Mouse (Mus musculus): Measurements from ENCODE around the gene Pramef25.
"Not testable (repeated sequence)": the region's sequence is repeated elsewhere in the genome, so short reads cannot be mapped to it uniquely, and the experiment has no call there.

DNA sequence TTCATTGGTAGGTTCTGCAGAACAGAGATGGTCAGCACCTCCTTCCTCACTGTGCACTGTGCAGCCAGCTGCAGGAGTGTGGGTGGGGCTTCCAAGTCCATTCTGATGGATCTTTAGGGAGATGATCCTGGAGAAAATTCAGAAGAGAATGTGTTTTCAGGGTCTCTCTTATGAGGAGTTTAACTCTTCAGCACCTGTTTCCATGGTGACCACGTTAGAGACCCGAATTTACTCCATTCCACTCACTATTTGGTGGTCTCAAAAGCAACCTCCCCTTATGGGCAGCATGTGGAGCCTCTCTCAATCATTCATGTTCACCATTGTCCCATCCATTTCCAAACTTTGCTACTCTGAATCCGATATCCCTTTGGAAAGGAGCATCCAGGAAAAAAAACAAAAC is 43.5 kb upstream of the Pramef25 start, which contains the start of gene Pramef17:
- TF ChIP-seq USF1 (IDR thresholded peaks at IDR 0.05; ENCODE audit: low read depth); TCF12 (IDR thresholded peaks at IDR 0.05; ENCODE audit: insufficient read depth, poor library complexity, severe bottlenecking); CEBPB (IDR thresholded peaks at IDR 0.05; ENCODE audit: insufficient read depth, poor library complexity, severe bottlenecking); E2F4 (IDR thresholded peaks at IDR 0.05; ENCODE audit: insufficient read depth); POLR2AphosphoS2 (IDR thresholded peaks at IDR 0.05; ENCODE audit: insufficient read length, low read depth); MYOG (IDR thresholded peaks at IDR 0.05; ENCODE audit: control insufficient read depth in 1 of 3, insufficient read depth in 1 of 3, insufficient read length in 2 of 3, low read depth in 2 of 3); POLR2A (IDR thresholded peaks at IDR 0.05; ENCODE audit: insufficient read length, low read depth); MAX (IDR thresholded peaks at IDR 0.05; ENCODE audit: low read depth); REST (IDR thresholded peaks at IDR 0.05; ENCODE audit: insufficient read depth, insufficient read length); TCF3 (IDR thresholded peaks at IDR 0.05; ENCODE audit: insufficient read length, low read depth); MYOD1 (IDR thresholded peaks at IDR 0.05; ENCODE audit: control insufficient read depth in 1 of 3, insufficient read length in 2 of 3, low read depth in 2 of 3); SRF (IDR thresholded peaks at IDR 0.05; ENCODE audit: control insufficient read depth, insufficient read length, low read depth): not testable (repeated sequence)

All from myocyte (in vitro differentiated cells).